Comparison of ENCODE assay signal across 8 mouse cellular contexts in genomic region chr9:41447211-41447875, GRCm38 (mm10).
A peak's percentile ranks its signal among the peaks of the same experiment; 100 is the strongest.
DNase-seq lines count a peak whose midpoint lies in the region; ATAC-seq and TF ChIP-seq lines count a peak whose summit lies in the region.

No protein-coding gene starts in this region.

- H3K9ac ChIP-seq in forebrain, embryonic 16.5 days (replicated peaks; ENCODE audit: low read depth, low read length), result peak overlapping the region; percentile 59
- H3K9ac ChIP-seq in liver, adult 2 months (ENCODE audit: low read depth, low read length), result no peak overlapping the region
- H3K9ac ChIP-seq in neural tube, embryonic 12.5 days, result no peak overlapping the region

- TF ChIP-seq POLR2A in liver, adult 2 months (IDR thresholded peaks at IDR 0.05; ENCODE audit: extremely low read depth, insufficient read depth, low read length), result no peak

- no peaks in the 10 kb centered on the region for H3K27me3 ChIP-seq in forebrain, embryonic 16.5 days (replicated peaks; ENCODE audit: control insufficient read depth, insufficient read depth, low read length)
- no peaks in the 10 kb centered on the region for H3K27me3 ChIP-seq in liver, adult 2 months (ENCODE audit: control insufficient read depth, insufficient read depth, low read length)
- H3K27me3 ChIP-seq in neural tube, embryonic 12.5 days (replicated peaks), result no peaks in the 10 kb centered on the region

- H3K4me2 ChIP-seq in forebrain, embryonic 16.5 days (ENCODE audit: low read length), result peak overlapping the region; percentile 47
- H3K4me2 ChIP-seq in neural tube, embryonic 12.5 days (replicated peaks), result no peak overlapping the region

- H3K36me3 ChIP-seq in forebrain, embryonic 16.5 days (ENCODE audit: control insufficient read depth, insufficient read depth), result peaks cover 2% of the 10 kb centered on the region
- H3K36me3 ChIP-seq in liver, adult 2 months (ENCODE audit: control insufficient read depth, insufficient read depth, low read length), result no peaks in the 10 kb centered on the region
- peaks cover 10% of the 10 kb centered on the region for H3K36me3 ChIP-seq in neural tube, embryonic 12.5 days

- H3K79me2 ChIP-seq in liver, adult 2 months (ENCODE audit: control insufficient read depth, insufficient read depth, low read length), result no peaks in the 10 kb centered on the region

- 3% methylated on average over 12 of the region's 12 CpGs for WGBS in forebrain, embryonic 16.5 days
- WGBS in liver, adult 2 months, result 53% methylated on average over 12 of the region's 12 CpGs
- 41% methylated on average over 12 of the region's 12 CpGs for WGBS in neural tube, embryonic 12.5 days

- peak; percentile 57 to 73 for DNase-seq in cerebellum, postnatal 14 days
- peak; percentile 82 to 85 for DNase-seq in heart, postnatal 10 days
- peak; percentile 41 to 52 for DNase-seq in kidney, postnatal 36 days
- peak; percentile 35 for DNase-seq in liver, adult 2 months (ENCODE audit: extremely low read depth, low read depth, low spot score)
- peak; percentile 21 for DNase-seq in urinary bladder, postnatal 25 days (ENCODE audit: low spot score)
- no peak for DNase-seq in MN1 (ENCODE audit: low spot score)

- H3K4me1 ChIP-seq in forebrain, embryonic 16.5 days (replicated peaks; ENCODE audit: control insufficient read depth, insufficient read depth, low read length), result peaks cover 44% of the 10 kb centered on the region
- H3K4me1 ChIP-seq in liver, adult 2 months (ENCODE audit: control insufficient read depth, insufficient read depth, low read length), result peaks cover 2% of the 10 kb centered on the region; the same call in 1 of the 2 replicates
- H3K4me1 ChIP-seq in neural tube, embryonic 12.5 days, result peaks cover 13% of the 10 kb centered on the region

- H3K9me3 ChIP-seq in forebrain, embryonic 16.5 days (ENCODE audit: control insufficient read depth, low read length), result no peaks in the 10 kb centered on the region
- no peaks in the 10 kb centered on the region for H3K9me3 ChIP-seq in neural tube, embryonic 12.5 days

- intact Hi-C loops in heart, postnatal 10 days (cut with DNase I), result no loop called here

- peak; percentile 71 for ATAC-seq in forebrain, embryonic 16.5 days
- ATAC-seq in neural tube, embryonic 12.5 days (ENCODE audit: low FRiP score, low read depth), result no peak

- H3K27ac ChIP-seq in forebrain, embryonic 16.5 days (ENCODE audit: low read length), result peak overlapping the region; percentile 99
- peak overlapping the region; percentile 68 for H3K27ac ChIP-seq in liver, adult 2 months (replicated peaks; ENCODE audit: insufficient read depth, low read depth, low read length)
- peak overlapping the region; percentile 62; the same call in 1 of the 2 replicates for H3K27ac ChIP-seq in neural tube, embryonic 12.5 days

- no peak for TF ChIP-seq CTCF in liver, adult 2 months (IDR thresholded peaks at IDR 0.05; ENCODE audit: low read depth, low read length)

- peak overlapping the region; percentile 20 for H3K4me3 ChIP-seq in forebrain, embryonic 16.5 days (replicated peaks; ENCODE audit: low read length)
- no peak overlapping the region for H3K4me3 ChIP-seq in liver, adult 2 months (ENCODE audit: insufficient read depth, low read depth, low read length)
- H3K4me3 ChIP-seq in neural tube, embryonic 12.5 days, result no peak overlapping the region
